ENCODE assay signal across 1 mouse cellular context in the genomic region with DNA sequence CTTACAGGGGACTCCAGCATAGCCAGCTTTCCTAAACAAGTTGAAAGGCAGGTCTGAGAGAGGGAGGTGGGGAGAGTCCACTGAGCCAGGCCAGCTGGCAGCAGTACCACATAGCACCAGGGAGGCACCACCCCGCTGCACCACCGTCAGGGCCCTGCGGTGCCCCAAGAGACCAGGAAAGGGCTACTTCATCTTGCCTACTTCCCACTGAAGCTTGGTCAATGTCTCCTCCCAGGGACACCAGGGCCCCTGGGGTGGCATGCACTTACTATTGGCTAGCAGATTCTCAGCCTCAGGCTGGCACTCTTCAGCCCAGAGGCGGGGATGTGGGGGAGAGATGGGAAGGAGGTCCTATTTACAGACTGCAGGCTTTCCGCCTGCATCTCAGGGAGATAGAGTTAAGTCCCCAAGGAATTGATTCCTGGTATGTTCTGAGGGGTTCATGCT.
TF ChIP-seq lines count a peak whose summit lies in the region.

No protein-coding gene starts in this region.

TF ChIP-seq in CH12.LX, 34 proteins besides CTCF, POLR2A, EP300 and RAD21 (continued from another document):
- TF ChIP-seq BHLHE40 (IDR thresholded peaks at IDR 0.05; ENCODE audit: low read depth, low read length) (no peak), UBTF (IDR thresholded peaks at IDR 0.05; ENCODE audit: low read depth, low read length) (no peak), MAFK (IDR thresholded peaks at IDR 0.05; ENCODE audit: insufficient replicate concordance, low read length) (no peak), E2F4 (IDR thresholded peaks at IDR 0.05; ENCODE audit: insufficient replicate concordance, low read depth, low read length) (no peak), SMC3 (IDR thresholded peaks at IDR 0.05; ENCODE audit: low read depth, low read length) (no peak), JUND (conservative IDR thresholded peaks at IDR 0.05; ENCODE audit: low read depth, low read length) (no peak), TCF12 (IDR thresholded peaks at IDR 0.05; ENCODE audit: low read depth, low read length) (no peak), KAT2A (IDR thresholded peaks at IDR 0.05; ENCODE audit: insufficient replicate concordance, low read length) (no peak), PAX5 (IDR thresholded peaks at IDR 0.05; ENCODE audit: low read length) (no peak), NELFE (IDR thresholded peaks at IDR 0.05; ENCODE audit: low read depth, low read length) (no peak), CHD2 (IDR thresholded peaks at IDR 0.05; ENCODE audit: low read length) (no peak), MXI1 (IDR thresholded peaks at IDR 0.05; ENCODE audit: low read depth, low read length) (no peak)
